Mouse (Mus musculus) E14TG2a.4 (cell line): ENCODE measurements at regions not wholly inside any gene's neighbourhood (a gene's known extent, or its start where the extent isn't known, plus 50 kb on each side); places are given as distances from the start of the nearest gene placed in this dataset.

Experiments used
- CTCF ChIP-seq: conservative IDR thresholded peaks from 2 replicates; pipeline ENCODE4 v1.5.1; 2014; ENCODE audit warnings: low read length
- POU5F1 ChIP-seq: IDR thresholded peaks from 2 replicates; pipeline ENCODE4 v1.6.1; 2014; ENCODE audit warnings: low read length, borderline replicate concordance

DNA sequence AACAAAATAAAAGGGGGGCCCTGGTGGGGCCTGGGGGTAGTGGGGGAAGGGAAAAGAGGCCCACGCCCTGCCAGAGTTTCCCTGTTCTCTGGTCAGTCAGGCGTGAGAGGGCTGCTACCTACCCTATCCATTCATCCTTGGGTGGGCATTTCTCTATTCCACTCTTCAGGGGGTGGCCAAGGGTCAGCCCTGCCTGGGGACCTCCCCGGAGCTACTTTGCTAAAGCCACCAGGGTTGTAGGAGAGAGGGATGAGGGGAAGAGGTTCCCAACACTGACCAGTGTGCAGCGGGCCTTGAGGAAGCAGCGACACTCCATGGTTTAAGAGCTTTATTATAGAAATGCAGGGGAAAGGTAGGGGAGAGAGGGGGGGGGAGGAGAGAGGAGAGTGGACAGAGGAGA, 79.6 kb upstream of the Megf9 start:
- TF ChIP-seq CTCF (no peak), POU5F1 (no peak)
